Mouse (Mus musculus): ENCODE measurements around the gene Rack1.

DNA sequence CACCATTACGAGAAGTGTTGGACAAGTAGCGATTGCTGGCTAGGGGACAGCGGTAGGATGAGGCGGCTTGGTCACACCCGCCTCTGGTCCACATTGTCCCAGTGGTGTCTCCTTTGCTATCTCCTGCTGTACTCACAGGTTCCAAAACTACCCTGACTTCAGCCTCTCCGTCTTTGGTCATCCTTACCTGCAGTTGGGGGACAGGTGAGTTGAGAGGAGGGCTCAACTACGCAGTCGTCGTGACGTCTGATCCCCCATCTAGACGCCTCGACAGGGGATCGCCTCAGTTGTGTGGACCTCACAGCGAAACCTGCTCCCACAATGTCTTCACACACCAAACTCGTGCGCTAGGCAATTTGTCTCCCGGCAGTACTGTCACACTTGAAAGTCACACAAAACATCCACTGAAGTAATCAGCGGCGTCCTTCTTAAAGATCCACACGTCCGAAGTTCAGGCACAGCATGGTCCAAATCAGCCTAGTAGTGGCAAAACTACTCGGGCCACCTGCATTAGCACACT, 24.2 kb downstream of the Rack1 start:
- TF ChIP-seq CTCF (IDR thresholded peaks at IDR 0.05; ENCODE audit: borderline replicate concordance, insufficient read depth, low read depth, low read length): no peak
- TF ChIP-seq POLR2A (IDR thresholded peaks at IDR 0.05; ENCODE audit: borderline replicate concordance, insufficient read depth, low read length): no peak
